Mouse (Mus musculus) heart, postnatal 0 days (tissue): ENCODE measurements around the gene Bcl9l. TPM values are rescaled to one million over a fixed set of nuclear protein-coding genes. Genes with fewer than 3 reads are reported as not detected.

ENCODE experiments used
- ATAC-seq: fragments of 200-750 bp; cut with Nextera tagmentation; 2 replicates; pipeline ENCODE4 v1.8.0; 2017; ENCODE audit warnings: low read depth, moderate number of reproducible peaks, moderate library complexity; ENCODE audit not compliant: insufficient read depth
- DNase-seq: peaks from one replicate; pipeline ENCODE4 v3.0.0-alpha.2; 2016; ENCODE audit warnings: low spot score
- H3K27ac ChIP-seq: fragments of 300-500 bp; sonication (generic); 2 replicates; pipeline ENCODE4 v1.5.1; 2014; ENCODE audit warnings: low read depth, mild to moderate bottlenecking
- H3K27me3 ChIP-seq: fragments of 300-500 bp; sonication (generic); 2 replicates; pipeline ENCODE4 v1.6.1; 2014; ENCODE audit warnings: low read length, mixed read lengths; ENCODE audit not compliant: control insufficient read depth, insufficient read depth
- H3K36me3 ChIP-seq: fragments of 300-500 bp; sonication (generic); replicated peaks from 2 replicates; pipeline ENCODE4 v1.6.1; 2014; ENCODE audit warnings: low read length, mixed read lengths; ENCODE audit not compliant: control insufficient read depth, insufficient read depth
- H3K4me1 ChIP-seq: fragments of 300-500 bp; sonication (generic); 2 replicates; pipeline ENCODE4 v1.6.1; 2014; ENCODE audit warnings: antibody characterized with exemption; ENCODE audit not compliant: control insufficient read depth, insufficient read depth
- H3K4me2 ChIP-seq: fragments of 300-500 bp; sonication (generic); 2 replicates; pipeline ENCODE4 v1.6.1; 2014; ENCODE audit warnings: low read depth, mild to moderate bottlenecking, low read length, moderate library complexity
- H3K4me3 ChIP-seq: fragments of 300-500 bp; sonication (generic); 2 replicates; pipeline ENCODE4 v1.5.1; 2014; ENCODE audit warnings: low read depth, low read length
- H3K9ac ChIP-seq: fragments of 300-500 bp; sonication (generic); replicated peaks from 2 replicates; pipeline ENCODE4 v1.6.1; 2014; ENCODE audit warnings: low read depth, low read length, mixed read lengths
- H3K9me3 ChIP-seq: fragments of 300-500 bp; sonication (generic); replicated peaks from 2 replicates; pipeline ENCODE4 v1.6.1; 2016; ENCODE audit warnings: low read length; ENCODE audit not compliant: control insufficient read depth
- CTCF ChIP-seq: IDR thresholded peaks from 2 replicates; pipeline ENCODE4 v1.5.1; 2016; ENCODE audit warnings: antibody characterized with exemption, control low read depth, low read depth
- EP300 ChIP-seq: IDR thresholded peaks from 2 replicates; pipeline ENCODE4 v1.6.1; 2016; ENCODE audit warnings: antibody characterized with exemption, low read depth
- WGBS: fragments of 180-500 bp; shearing (Covaris S2); extraction: QIAGEN DNeasy Blood & Tissue Kit; methylation state at CpG from one replicate; pipeline ENCODE4 v1.1.7; 2014; 5-methylcytosine and 5-hydroxymethylcytosine counted together
- polyA plus RNA-seq: library from polyadenylated mRNA; unstranded; fragments of >200 nt; fragmentation: Nextera tagmentation; extraction: Ambion mirVana; gene quantifications from 2 replicates; pipeline ENCODE4 v1.2.1, GENCODE M21; 2015
- total RNA-seq: library from RNA; depleted of rRNA; stranded (reverse); fragments of >200 nt; gene quantifications from 2 replicates; pipeline ENCODE4 v1.2.3, GENCODE M21; 2014; ENCODE audit warnings: low replicate concordance

Bcl9l gene
- total and polyA plus RNA-seq, 2 experiments from 2014 or later = 5.2 to 12.4 TPM

GRCm38 (mm10) chr9:44524235-44524826 lies 41.7 kb downstream of the Bcl9l start:
- H3K36me3 ChIP-seq = no peaks in the 10 kb centered on the region
- WGBS = 69% methylated on average over 5 of the region's 5 CpGs
- H3K27me3 ChIP-seq = no peaks in the 10 kb centered on the region; the same call in 1 of the 2 replicates
- H3K4me3 ChIP-seq = no peak overlapping the region
- ATAC-seq = no peak
- no peak overlapping the region for H3K27ac ChIP-seq
- H3K4me1 ChIP-seq = no peaks in the 10 kb centered on the region
- DNase-seq = no peak
- H3K9me3 ChIP-seq = no peaks in the 10 kb centered on the region
- H3K9ac ChIP-seq = no peak overlapping the region
- H3K4me2 ChIP-seq = no peak overlapping the region
- TF ChIP-seq CTCF = no peak
- no peak for TF ChIP-seq EP300

DNA sequence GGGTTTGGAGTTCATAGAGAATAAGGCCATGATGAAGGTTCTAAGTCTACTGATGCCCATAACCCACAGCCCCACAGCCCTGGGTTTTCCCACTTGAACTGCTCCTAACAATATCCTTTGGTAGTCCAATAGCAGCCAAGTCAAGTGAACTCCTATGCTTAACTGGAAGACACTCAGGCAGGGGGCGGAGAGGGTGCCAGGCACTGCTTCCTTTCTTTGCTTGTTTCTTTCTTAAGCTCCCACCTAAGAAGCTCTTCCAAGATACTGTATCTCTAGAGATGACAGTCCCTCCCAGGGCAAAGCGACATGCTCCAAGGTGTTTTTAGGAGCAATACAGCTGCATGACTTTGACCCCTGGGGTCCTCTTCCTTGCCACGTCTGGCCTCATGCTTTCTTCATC lies 42.4 kb downstream of the Bcl9l start:
- Histone ChIP-seq H3K4me2 (no peak overlapping the region), H3K9me3 (no peaks in the 10 kb centered on the region), H3K9ac (no peak overlapping the region), H3K27me3 (no peaks in the 10 kb centered on the region; the same call in 1 of the 2 replicates), H3K27ac (no peak overlapping the region), H3K4me1 (no peaks in the 10 kb centered on the region), H3K36me3 (no peaks in the 10 kb centered on the region), H3K4me3 (no peak overlapping the region)
- ATAC-seq (no peak), DNase-seq (no peak)
- WGBS = 72% methylated on average over 3 of the region's 3 CpGs
- TF ChIP-seq CTCF (no peak), EP300 (no peak)

- H3K9me3 ChIP-seq = no peaks in the 10 kb centered on the region
- no peaks in the 10 kb centered on the region; the same call in 1 of the 2 replicates for H3K27me3 ChIP-seq
- H3K4me1 ChIP-seq = no peaks in the 10 kb centered on the region
- no peak overlapping the region for H3K4me3 ChIP-seq
- no peak overlapping the region for H3K4me2 ChIP-seq
- no peak for TF ChIP-seq EP300
- H3K27ac ChIP-seq = no peak overlapping the region
- no peaks in the 10 kb centered on the region for H3K36me3 ChIP-seq
- no peak for DNase-seq
- WGBS = 83% methylated on average over 8 of the region's 8 CpGs
- no peak for ATAC-seq
- H3K9ac ChIP-seq = no peak overlapping the region
Measured at GRCm38 (mm10) chr9:44525589-44525988, 43.0 kb downstream of the Bcl9l start.

GRCm38 (mm10) chr9:44526337-44527112 lies 43.9 kb downstream of the Bcl9l start:
- H3K36me3 ChIP-seq = no peaks in the 10 kb centered on the region
- ATAC-seq = no peak
- H3K27ac ChIP-seq = no peak overlapping the region
- no peak overlapping the region for H3K9ac ChIP-seq
- TF ChIP-seq CTCF = no peak
- TF ChIP-seq EP300 = no peak
- no peak for DNase-seq
- H3K27me3 ChIP-seq = no peaks in the 10 kb centered on the region; the same call in 1 of the 2 replicates
- no peak overlapping the region for H3K4me3 ChIP-seq
- H3K9me3 ChIP-seq = no peaks in the 10 kb centered on the region
- no peaks in the 10 kb centered on the region for H3K4me1 ChIP-seq
- no peak overlapping the region for H3K4me2 ChIP-seq
- WGBS = 60% methylated on average over 9 of the region's 9 CpGs

- ATAC-seq (no peak), DNase-seq (no peak)
- Histone ChIP-seq H3K9ac (no peak overlapping the region), H3K4me2 (no peak overlapping the region), H3K36me3 (no peaks in the 10 kb centered on the region), H3K27ac (no peak overlapping the region), H3K4me3 (no peak overlapping the region), H3K27me3 (no peaks in the 10 kb centered on the region; the same call in 1 of the 2 replicates), H3K9me3 (no peaks in the 10 kb centered on the region), H3K4me1 (no peaks in the 10 kb centered on the region)
- WGBS = 49% methylated on average over 8 of the region's 8 CpGs
- TF ChIP-seq CTCF (no peak), EP300 (no peak)
Measured at GRCm38 (mm10) chr9:44528340-44528739, 45.7 kb downstream of the Bcl9l start.
